Mouse (Mus musculus) testis, postnatal 10 days (tissue): ENCODE results near the gene Rasgrp1.

Experiments used
- DNase-seq: peaks from one replicate; pipeline ENCODE4 v3.0.0; 2021; ENCODE audit warnings: low spot score

Gene Rasgrp1

DNA sequence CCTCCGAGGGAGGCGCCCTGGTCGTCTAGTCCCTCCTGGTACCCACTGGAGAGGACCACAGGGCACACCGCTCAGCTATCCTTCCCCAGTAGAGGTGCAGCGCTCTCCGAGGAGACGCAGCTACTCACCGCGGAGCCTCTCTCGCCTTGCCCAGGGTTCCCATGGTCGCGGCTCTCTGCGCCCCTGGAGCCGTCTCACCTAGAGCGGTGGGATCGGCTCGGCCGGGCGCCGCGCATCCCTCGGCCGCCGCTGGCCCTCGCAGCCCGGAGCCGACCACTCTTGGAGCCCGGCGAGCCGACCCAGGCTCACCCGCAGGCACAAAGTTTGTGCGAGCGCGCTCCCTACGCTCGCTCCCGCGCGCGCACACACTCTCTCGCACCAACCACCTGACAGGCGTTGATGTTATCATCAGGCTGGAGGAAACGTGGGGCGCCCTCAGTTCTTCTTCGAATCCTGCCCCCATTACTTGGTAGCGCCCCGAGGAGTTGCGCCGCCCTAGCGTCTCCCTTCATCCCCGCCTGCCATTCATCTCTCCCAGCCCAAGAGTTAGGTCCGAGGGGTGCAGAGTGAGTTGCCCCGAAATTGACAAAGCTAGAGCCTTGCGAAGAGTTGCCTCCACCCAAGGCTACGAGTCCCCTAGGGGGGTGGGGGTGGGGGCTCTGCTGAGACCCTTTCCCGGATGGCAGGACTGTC, at the start of gene Rasgrp1:
Gene Rasgrp1, minus strand, starts transcription at position 455 of the 693 bp plus-strand sequence.
- DNase-seq, result peak; percentile 43

DNA sequence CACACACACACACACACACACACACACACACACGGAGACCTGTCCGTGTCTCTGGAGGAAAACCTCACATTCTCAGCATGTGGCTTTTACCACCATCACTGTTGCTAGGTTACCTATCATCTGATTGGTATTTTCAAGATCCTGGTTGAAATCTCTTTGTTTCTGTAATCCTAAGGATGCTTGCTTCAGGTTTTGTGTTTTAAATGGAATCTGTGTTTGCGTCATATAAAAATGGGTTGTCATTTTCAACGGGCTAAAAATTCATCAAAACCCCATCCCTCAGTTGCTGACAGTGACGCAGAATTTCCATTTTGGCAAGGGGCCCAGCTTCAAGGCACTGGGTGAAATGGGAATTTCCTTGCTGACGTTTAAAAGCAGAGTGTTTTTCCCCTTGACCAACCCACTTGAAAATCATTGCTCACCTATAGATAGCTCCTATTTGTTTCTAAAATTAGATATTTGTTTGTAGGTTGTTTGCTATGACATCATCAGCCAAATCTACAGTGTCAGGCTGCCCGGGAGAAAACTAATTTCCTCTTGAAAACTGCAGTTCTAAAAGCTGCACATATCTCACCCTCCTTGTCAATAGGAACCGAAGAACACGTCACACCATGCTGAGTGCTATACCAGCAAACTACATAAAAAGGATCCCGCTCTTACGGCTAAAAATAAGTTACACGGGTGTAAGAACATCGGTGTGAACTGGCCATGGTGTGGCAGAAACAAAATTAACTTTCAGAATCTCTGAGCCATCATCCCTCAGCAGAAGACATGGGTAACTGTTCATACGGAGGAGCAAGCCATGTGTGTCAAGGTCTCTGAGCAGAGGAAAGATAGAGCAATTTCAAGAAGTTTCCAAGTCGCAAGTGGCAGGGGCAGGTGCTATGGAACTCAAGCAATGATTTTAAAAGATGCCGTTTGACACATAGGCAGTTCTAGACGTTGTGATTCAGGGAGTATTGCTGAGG, 47.4 kb upstream of the Rasgrp1 start:
- no peak for DNase-seq

DNA sequence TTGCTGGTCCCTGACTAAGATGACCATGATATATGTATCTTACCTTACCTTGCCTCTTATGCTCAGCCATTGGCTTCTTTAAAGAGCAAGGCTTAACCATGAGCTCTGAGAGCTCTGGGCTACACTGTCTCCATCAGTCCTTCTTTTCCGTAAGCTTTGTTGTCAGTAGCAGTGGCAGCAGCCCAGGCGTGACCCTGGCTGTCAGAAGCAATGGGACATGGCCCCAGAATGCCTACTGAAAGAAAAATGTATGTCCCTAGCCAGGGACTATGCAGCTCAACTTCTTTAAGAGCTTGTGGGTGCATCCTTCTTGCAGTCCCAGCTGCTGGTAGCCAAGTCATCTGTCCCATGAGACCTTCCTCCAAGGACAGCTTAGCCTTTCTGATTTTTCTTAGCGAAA, 46.7 kb upstream of the Rasgrp1 start:
- DNase-seq, result no peak

DNA sequence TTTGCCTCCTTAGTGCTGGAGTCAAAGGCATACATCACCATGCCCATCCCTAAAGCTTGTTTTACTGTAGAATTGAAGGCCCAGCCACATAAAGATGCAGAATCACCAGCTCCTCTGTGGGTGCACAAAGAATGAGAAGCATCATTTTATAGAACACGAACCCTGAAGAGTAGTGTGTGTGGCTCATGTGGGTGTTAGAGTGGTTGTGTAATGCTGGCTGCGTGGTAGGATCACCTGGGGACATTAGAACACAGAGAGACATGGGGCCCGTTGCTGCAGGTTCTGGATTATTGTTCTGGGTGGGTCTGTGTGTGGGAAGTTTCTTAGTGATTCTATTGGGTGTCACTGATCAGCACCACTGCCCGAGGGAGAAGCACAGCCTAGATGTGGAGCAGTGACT, 45.3 kb upstream of the Rasgrp1 start:
- no peak for DNase-seq

DNA sequence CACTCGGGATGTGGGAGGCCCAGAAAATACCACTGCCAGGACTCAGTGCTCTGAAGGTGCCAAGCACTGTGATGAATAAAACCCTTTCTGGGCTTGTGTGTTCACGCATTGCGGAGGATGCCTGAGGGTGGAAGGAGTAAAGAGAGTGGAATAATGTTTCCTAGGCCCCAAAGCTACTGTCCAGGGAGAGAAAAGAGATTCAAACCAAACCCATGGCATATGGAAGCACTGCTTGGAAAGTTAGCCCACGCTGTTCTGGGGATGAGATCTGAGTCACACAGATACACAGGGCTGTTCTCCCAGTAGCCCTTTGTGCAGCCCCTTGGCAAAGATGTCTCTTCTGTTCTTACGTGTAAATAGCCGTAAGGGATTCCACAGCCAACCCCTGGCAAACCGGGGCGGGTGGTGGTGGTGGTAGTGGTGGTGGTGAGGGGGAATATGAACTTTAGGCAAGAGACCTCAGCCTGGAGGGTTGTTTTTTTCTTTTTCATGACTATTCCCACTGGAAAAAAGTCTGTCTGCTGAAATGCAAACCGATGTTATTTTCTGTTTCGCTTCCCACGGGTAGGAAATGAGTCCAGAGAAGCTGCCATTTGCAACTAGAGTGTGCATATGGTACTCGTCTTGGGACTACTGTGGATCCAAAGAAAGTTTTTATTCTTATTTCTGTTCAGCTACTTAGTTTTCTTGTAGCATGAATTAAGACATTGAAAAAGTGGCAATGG, 44.3 kb upstream of the Rasgrp1 start:
- DNase-seq, result no peak

DNA sequence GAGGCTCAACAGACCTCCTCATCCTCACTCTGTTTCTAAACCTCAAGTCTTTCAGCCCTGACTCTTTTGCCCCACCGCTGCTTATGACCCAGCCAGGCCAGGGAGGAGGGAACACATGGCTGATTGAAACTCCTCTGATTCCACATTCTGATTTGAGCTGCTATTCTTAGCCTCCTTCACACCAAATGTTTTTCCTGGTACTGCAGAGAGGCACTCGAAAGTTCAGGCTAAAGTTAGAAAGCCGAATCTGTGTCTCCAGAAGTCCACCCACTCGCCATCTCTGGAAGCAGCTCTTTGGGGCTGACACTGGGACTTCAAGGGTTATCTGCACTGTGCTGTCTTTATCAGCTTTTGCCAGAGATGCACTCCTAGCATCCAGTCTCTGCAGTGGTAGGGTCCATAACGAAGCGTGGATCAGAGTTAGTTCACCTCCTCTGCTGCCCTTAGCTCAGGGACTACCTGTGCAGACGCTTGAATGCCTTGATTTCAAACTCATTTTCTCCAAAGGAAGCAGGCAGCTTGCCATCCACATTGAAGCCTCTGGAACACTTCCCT, 43.3 kb upstream of the Rasgrp1 start:
- no peak for DNase-seq

DNA sequence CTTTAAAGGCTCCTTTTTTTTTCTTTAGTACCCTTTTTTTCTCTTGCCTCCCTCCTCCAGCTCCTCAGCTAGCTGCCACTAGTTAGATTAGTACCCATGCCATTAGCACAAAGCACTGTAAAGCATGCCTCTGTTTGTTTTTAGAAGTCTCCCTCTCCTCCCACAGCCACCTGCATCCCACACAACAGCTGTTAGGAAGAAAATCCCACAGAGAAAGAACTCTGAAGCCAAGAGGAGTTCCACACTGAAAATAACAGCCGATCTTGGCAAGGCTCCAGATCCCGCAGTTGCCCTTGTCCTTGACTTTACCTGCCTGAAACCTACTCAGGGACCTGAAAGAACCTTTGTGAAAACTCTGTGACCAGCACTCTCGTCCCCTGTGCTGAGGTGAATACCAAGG, 38.5 kb upstream of the Rasgrp1 start:
- DNase-seq, result peak; percentile 44

DNA sequence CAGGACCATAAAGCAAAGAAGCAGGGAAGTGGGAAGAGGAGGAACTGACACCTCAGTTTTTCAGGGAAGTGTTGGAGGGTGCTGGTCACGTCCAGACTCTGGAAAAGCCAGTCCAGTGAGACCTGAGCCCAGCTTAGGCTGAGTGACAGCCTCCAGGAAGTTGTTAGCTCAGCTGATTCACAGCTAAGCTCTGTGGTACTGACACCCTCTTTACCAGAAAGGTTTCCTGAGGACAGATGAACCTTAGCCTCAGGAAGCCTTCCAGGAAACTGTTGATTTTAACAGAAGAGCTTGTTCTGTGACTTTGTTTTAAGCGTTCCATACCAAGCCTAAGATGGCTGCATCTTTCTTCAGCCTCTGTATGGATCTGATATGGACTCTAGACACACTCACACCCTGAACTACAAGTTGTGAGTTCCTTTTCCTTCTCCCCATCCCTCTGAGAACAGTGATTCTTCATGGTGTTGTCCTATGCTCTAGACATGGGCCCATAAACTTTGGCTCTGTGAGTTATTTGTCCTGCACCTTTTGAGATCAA, 31.6 kb upstream of the Rasgrp1 start:
- no peak for DNase-seq

DNA sequence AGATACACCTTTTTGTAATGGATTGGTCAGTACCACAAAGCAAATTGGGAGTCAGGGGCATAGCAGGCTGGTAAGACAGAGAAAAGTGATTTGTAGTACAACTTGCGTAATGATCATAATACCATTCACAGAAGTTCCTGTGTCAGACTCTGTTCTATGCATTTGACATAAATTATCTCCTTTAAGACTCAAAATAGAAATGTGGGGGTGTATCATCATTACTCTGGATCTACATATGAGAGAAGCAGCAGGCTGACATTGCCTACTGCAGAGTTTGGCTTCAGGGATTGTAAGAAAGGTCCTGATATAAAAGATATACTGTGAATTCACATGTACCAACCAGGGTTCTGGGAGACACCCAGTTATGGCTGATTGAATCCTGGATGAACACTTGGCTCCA, 28.9 kb upstream of the Rasgrp1 start:
- no peak for DNase-seq

DNA sequence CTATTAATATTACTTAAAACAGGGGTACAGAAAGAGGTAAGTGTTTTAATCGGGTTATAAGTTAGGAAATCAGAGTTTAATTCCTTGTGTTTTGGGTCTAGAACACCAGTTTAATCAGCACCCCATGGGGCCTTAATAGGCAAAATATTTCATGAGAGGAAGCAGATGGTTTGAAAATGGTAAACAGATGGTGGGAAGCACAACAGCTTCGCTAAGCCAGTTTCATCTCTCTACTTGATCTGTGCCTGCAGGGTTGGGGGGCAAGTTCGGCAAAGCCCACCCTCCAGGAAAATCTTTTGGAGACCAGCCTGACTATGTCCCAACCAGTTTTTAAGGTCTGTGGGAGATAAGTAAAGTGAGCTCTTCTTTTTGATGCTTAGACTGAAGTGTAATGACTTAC, 23.7 kb upstream of the Rasgrp1 start:
- no peak for DNase-seq

DNA sequence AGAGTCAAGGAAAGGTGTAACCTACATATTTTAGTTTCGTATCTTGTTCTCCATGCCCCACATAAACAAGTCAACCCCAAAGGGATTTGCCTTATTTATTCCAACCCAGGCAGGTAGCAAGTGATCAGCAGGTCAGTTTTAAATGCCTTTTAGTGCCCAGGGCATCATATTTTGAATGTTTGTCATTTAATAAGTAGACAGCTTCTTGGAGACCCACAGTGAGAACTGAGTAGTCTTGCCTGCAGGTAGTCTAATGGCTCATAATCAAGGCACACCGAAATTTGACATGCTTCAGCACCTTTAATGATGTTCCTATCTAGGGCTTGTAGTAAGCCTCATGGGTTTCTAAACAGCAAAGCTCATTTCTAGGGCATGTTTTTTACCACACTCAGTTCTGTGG, 21.3 kb upstream of the Rasgrp1 start:
- DNase-seq, result no peak

DNA sequence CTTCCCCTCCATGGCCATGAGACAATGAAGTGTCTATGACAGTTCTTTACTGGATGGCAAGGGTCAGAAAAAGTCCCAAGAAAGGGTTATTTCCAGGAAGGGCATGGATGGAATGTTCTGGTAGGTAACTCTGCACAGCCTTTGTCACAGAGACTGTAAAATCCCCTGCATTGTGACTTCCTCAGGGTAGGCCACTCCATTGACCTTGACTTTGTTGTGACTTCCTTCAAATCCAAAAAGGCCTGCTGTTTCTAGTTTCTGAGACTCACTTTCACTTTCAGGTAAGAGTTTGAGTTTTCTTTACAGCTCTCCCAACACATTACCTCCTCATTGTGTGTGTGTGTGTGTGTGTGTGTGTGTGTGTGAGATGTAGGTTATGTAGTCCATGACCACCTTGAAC, 15.1 kb upstream of the Rasgrp1 start:
- no peak for DNase-seq

DNA sequence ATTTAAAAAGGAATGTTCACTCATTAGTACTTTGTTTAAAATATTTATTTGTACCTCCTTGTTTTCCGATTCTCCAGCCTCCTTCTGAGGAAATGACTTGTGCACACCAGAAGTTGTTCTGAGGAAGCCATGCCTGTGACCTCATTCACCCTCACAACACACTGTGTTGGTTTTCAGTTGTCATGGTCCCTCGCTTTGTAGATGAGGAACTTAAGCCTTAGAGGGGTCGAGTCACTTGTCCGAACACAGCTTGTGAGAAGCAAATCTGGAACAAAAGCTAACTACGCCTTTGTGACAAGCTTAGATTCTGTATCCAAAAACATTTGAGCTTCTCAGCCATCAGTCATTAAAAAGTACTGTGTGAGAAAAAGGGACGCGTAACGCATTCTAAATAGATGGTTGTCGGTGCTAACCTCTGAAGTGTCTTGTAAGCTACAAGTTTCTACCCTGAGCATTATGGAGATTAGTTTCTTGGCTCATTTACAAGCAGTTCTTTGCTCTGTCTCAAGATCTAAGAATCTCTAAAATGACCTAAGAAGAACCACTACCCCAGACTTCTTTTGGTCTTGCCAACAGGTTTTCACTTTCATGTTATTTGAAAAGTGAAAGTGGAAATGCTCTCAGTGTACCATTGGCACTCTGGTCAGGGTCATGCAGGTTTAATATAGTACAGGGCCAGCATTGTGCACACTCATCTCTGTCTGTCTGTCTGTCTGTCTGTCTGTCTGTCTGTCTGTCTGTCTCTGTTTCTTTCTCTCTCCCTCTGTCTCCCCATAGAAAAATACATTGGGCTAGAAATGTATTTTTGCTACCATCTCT, 9.7 kb upstream of the Rasgrp1 start:
- no peak for DNase-seq

DNA sequence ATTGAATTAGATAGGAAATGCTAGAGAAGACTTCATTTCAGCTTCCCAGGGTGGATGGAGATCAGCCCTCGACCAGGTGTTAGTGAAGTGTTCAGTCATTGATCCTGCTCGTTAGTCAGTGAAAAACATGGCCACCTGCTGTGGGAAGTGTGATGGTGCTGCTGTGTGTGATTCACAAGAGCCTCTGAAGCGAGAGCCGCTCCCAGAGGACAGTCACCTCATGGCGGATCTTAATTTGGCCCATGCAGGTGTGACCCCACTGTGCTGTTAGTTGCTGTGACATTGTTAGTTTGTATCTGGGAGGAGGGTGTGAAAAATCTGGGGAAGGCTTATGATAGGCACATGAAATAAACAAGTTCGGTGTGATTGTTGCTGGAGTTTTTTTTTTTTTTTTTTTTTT, 7.3 kb upstream of the Rasgrp1 start:
- no peak for DNase-seq

DNA sequence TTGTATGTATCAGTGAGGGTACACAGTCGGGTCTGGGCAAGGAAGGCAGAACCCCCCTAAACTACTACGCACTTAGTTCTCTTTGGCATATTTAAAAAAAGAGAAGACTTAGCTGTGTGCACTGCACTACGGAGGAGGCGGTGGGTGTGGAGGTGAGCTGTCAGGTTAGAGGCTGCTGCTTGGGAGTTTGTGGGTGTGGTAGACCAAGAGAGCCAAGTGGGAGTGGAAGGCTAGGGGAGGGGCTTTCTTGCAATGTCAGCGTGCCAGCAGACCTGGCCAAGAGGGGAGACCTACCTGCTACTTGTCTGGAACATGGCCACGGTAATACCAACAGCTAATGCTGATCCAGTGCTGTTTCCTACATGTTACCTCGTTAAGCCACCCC, 431 bp upstream of the Rasgrp1 start:
- no peak for DNase-seq

DNA sequence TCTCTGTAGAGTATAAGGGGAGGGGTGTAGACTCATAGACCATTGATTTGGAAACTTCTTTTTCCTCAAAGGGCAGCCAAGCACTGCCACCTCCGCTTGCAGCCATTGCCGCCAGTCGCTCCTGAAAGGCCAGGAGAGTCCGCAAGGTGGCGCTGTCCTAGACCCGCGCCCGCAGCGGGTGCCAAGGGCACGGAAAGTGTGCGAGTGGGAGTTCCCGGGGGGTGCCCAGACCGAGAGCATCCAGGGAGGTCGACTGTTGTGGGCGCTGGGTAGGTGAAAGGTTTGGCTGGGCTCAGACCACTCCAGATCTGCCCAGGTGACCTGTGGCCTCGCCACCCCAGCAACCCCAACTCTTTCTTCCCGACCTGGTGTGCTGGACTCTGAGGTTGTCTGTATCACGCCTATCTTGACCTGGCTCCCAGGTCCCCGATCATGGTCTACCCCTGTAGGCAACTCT, 683 bp downstream of the Rasgrp1 start:
- DNase-seq, result peak; percentile 84

DNA sequence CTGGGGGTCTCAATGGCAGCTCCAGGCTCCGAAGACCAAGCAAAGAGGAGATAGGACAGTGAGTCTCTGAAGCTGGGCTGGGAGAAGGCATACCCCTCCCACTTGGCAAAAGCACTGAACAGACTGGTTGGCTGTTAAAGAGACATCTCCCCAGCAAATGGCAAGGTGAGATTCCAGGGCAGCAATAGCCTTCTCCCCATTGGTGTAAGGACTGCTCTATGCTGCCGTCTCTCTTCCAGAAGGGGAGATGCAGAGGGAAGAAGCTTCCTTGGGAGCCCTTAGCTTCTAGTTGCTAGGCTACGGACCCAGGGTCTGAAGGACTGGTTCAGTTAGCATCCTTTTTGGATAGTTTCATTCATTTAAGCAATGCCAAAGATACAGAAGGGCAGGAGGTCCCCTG, 4.3 kb downstream of the Rasgrp1 start:
- DNase-seq, result no peak

DNA sequence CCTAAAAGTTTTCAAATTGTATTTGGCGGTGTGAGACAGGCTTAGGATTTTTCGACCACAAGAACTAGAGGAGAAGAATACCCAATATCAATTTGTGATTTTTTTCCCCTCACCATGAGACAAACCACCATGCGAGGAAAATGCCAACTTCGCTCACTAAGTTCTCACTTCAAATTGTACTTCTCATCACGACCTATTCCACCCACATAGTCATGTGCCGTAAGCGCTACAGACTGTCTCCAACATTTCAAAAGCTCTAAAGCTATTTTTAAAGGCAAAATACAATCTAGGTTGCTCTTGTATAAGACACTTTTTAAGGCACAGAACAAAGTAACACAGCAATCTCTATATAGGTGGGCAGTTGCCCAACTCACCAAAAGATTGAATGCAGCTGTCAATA, 4.9 kb downstream of the Rasgrp1 start:
- DNase-seq, result no peak

DNA sequence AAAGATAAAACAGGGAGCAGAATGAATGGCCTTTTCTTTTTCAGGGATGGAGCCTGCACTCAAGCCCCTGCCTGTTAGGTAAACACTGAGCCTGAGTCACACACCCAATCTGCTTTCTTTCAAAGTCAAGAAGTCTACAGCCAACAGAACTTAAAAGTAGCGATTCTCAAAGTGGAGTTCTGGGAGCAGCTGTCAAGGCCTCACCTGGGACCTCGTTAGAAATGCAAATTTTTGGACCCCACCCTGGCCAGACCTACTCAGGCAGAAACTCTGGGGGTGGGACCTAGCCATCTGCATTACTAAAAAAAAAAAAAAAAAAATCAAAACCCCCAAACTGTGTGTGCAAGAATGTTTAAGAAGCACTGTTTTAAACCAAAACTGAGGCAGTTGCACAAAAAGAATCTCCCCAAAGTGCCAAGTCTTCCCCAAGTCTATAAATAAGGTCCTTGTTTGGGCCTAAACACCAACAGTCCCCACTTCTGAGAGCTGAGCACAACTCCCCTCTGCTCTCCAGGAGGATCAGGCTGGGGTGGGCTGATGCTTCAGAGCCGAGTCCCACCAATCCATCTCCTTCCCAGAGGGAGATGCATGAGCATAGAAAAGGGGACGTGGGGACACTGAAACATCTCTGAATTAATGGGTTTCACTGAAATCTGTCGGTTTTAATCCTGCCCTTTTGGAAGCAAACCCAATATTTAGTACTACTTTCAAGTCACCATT, 5.7 kb downstream of the Rasgrp1 start:
- no peak for DNase-seq

DNA sequence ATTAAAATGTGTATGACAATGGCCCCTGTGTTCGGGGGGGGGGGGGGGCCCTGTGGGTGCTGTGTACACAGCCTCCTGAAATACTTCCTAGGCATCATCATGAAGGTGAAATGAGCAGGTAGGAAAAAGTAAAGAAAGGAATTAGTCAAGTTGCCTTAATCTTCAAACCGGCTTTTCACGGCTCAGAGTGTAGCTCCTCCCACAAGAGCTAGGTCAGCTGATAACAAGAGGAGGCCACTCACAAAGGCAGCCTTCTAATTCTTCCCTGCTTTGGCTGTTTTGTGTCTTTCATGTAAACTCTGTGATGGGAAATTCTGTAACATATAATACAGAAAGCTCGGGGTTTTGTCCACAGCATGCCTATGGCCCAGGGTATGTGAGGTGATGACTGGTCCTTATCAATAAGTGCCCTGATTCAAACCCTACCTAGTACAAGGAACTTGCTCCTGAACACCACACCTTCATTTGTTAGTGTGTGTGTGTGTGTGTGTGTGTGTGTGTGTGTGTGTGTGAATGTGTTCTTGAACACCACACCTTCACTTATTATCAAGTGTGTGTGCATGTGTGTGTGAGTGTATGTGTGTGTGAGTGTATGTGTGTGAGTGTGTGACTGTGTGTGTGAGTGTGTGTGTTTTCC, 7.1 kb downstream of the Rasgrp1 start:
- no peak for DNase-seq
